Mouse (Mus musculus) ES-CJ7 (cell line): ENCODE data around the gene Mymk.

Experiments used
- DNase-seq: peaks from one replicate; pipeline ENCODE4 v3.0.0; 2011; ENCODE audit warnings: low read depth, low spot score

Mymk gene

DNA sequence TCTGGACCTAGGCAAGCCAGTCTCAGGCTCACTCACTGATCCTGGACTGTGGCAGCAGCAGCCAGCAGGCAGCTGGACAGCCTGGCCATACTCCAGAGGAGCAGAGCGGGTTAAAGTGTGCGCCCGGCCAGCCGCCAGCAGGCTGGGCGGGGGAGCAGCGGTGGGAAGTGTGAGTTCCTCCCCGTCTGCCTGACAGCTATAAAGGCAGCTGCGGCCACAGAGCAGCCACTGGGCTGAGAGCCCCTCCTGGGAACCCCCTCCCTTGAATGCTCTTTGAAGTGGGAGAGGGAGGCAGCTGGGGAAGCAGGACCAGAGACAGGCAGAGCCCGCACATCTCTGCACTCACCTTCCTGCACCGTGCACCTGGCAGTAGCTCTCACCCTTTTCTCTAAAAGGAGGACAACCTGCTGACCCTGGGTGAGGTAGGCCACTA is 7.2 kb upstream of the Mymk start, which contains the start of gene Adamtsl2:
Gene Adamtsl2 (plus strand): TSS at position 228 of the 433 bp plus-strand sequence.
- no peak for DNase-seq

- no peak for DNase-seq
These were observed 6.3 kb upstream of the Mymk start for GRCm38 (mm10) chr2:27078312-27078711.

DNA sequence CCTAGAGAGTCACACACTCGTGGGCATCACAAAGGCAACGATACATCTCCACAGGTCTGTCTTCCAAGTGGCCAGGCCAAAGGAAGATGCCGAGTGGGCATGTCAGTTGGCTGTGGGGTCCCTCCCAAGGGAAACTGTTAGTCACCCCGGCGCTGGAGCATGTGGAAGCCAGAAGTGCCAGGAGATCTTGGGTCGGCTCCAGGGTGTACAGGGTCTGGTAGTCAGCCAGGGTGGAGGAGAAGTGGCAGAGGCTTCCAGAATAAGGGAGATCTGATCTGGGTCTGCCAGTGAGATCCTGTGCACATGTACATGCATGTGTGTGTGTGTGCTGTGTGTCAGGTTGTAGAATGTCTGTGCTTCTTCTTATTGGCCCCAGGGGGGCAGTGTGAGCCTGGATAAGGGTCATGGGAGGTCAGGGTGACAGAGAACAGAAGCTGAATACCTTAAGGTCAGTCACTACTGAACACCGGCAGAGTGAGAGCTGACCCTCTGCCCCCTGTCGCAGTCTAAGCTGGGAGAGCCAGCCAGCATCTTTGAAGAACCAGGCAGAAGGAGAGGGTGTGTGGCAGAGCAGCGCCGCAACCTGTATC is 5.8 kb upstream of the Mymk start:
- peak; percentile 6 for DNase-seq

DNA sequence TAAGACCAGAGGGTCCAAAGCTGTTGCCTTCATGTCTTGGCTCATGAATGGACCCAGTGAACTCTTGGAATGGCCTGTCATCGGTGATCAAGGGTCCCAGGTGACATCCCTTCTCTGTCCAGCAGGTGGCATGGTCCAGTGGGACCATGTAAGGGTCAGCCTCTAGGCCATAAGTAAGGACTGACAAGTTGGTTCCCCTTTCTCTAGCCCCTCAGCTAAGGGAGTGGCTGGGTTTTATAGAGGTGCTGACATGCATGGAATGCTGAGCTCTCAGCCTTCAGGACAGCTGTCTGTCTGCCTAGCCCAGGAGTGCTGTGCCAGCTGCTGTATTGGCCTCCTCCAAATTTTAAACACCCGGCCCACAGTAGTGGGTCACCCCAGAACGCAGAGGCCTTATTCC is 3.5 kb upstream of the Mymk start:
- DNase-seq: peak; percentile 31

GRCm38 (mm10) chr2:27074804-27075203 is 2.8 kb upstream of the Mymk start:
- no peak for DNase-seq

GRCm38 (mm10) chr2:27073407-27073806 is 1.4 kb upstream of the Mymk start:
- no peak for DNase-seq

DNA sequence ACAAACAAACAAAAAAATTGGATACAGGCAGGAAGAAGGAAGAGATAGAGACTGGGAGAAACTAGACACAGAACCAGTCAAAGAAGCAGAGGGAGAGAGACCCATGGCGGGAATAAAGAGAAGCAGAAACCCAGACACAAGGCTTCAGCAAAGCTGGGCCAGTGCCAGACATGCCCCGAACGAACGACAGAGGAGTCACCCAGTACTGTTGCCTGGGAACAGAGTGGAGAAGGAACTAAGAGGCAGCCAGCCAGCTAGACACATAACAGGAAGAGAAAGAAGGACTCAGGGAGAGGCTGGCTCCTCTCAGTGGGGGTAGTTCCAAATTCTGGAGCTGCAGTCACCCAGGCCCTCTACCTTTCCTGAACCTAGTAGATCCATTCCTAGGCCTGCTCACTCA is 842 bp downstream of the Mymk start:
- no peak for DNase-seq

DNA sequence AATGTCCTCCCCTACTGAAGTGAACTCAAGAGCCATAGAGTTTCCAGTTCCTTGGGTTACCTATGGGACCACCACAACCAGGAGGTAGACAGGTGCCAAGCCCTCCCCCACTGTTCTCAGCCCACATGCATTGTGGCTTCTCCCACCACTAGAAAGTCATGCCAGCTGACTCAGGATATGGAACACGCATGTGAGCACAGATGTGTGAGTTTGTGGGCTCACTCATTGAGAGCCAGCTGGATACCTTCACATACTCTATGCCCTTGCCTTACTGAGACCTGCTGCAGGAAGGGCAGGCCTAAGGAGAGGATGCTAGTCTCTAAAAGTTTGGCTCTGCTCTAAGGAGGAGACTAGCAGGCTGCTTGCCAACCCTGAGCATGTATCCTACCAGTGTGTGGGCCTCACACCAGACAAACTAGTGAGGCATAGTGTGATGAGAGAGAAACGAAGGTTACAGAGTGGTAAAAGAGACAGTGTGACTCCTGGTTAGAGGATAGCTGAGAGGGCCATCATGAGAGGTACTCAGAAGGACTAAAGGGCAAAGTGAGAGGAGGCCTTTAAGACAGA is 1.6 kb downstream of the Mymk start:
- no peak for DNase-seq

- no peak for DNase-seq
These were observed 2.3 kb downstream of the Mymk start for GRCm38 (mm10) chr2:27069646-27070045.

DNA sequence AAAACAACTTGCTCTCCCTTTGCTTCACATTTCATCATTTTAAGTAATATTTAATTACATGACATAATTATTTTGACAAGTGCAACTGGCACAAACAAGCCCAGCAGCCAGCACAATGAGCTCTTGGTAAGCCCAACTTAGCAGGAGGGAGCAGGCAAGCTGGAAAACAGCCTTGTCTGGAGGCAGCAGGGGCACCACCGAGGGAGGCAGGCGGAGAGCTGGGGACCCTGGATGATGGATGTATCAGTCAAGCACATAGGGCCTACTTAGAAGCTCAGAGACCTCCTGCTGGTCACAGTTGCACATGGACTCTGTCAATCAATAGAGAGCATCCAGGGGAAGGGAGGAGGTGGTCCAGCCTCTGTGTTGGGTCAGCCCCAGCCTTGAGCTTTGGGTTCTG is 4.0 kb downstream of the Mymk start:
- DNase-seq: no peak

- no peak for DNase-seq
These were observed 4.9 kb downstream of the Mymk start for GRCm38 (mm10) chr2:27067124-27067523.

- DNase-seq: no peak
These were observed 12.8 kb downstream of the Mymk start for GRCm38 (mm10) chr2:27059187-27059586.

- DNase-seq: no peak
These were observed 13.2 kb downstream of the Mymk start for GRCm38 (mm10) chr2:27058751-27059150.

DNA sequence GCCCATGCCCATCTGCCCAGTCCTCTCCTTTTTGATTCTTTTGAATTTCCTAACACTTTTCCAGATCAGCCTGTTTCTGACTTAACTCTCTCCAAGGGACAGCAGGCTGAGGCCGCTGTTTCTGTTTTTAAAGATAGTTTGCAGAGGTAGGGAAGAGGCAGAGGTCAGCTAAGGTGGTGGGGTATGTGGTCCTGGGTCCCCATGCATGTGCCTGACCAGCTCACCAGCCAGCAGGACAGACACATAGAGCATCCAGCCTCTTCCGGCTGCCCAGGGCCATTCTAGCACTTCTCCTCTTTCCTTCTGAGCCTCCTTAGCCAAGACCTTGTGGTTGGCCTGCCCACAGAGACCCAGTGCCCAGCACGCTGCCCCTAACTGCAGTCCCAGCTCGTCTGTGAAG is 13.7 kb downstream of the Mymk start:
- no peak for DNase-seq

DNA sequence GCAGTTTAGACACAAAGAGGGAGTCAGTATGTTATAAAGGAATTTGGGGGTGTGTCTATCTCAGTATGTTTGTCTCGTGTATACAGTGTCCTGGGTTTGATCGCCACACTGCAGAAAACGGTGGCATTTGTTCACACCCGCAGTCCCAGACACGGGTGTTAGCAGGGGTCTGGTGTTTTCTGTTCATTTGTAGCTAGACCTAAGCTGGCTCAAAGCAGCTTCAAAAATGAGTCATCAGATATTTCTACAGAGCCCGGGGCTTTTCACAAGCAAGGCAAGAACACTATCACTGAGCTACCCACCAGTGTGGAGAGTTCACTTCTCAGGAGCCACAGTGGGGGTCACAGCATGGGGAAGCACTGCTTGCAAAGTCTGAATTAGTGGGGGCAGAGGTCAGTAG is 22.6 kb downstream of the Mymk start:
- no peak for DNase-seq

GRCm38 (mm10) chr2:27045979-27046770 is 25.8 kb downstream of the Mymk start:
- DNase-seq: no peak

DNA sequence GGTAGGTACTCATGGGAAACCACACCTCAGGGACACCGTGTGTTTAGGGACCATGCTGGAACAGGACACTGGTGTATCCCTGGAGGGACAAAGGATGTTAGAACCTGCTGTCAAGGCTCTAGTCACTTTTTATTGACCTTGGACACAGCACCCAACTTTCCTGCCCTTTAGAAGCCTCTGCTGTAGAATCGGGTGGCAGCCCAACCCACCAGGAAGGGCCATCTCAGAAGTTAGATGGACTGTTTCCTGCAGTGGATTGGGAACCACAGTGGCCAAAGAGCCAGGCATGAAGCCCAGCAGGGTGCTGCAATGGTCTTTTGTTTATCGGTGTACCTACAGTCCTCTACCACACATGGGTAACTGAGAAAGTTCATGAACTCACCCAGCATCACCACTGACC is 27.3 kb downstream of the Mymk start:
- DNase-seq: no peak

DNA sequence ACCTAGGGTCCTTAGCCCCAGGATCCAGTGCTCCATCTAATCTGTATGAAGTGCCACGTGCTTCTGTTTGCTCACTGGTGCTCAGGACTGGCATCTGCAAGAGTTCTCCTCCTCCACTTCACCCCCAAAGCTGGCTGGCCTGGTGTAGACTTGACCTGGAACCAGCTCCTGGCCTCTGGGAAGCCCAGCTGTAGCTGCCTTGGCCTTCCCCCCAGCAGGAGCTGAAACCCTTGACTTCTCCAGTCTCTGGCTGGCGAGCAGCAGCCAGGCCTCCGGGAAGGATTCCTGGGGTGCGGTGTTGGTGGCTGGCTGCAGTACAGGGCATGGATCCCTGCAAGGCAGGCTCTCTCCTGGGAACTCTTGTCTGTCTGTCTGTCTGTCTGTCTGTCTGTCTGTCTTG is 27.8 kb downstream of the Mymk start:
- DNase-seq: no peak

GRCm38 (mm10) chr2:27043461-27043860 is 28.5 kb downstream of the Mymk start:
- DNase-seq: peak; percentile 68

GRCm38 (mm10) chr2:27042131-27042844 is 29.7 kb downstream of the Mymk start:
- no peak for DNase-seq

- DNase-seq: peak; percentile 66
These were observed 32.7 kb downstream of the Mymk start for GRCm38 (mm10) chr2:27039286-27039685.

DNA sequence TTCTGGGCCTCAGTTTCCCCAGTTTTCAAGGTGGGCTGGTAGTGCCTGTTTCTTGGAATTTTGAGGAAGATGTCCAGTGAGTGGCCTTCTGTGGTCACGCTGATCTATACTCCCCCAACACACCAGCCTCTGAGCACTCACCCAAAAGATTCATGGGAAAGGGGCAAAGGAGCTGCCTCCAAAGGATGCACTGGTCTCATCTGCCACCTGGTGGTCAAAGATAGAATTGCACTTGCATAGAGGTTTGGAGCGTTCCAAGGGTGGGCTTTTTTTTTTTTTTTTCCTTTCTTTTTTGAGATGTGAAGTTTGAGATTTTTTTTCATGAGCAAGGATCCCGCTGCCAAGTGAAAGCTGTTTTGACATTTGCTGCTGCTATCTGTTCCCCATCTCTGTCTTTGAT is 33.4 kb downstream of the Mymk start:
- DNase-seq: peak; percentile 77
